Comparison of ENCODE assay signal across 24 mouse cellular contexts in the genomic region with DNA sequence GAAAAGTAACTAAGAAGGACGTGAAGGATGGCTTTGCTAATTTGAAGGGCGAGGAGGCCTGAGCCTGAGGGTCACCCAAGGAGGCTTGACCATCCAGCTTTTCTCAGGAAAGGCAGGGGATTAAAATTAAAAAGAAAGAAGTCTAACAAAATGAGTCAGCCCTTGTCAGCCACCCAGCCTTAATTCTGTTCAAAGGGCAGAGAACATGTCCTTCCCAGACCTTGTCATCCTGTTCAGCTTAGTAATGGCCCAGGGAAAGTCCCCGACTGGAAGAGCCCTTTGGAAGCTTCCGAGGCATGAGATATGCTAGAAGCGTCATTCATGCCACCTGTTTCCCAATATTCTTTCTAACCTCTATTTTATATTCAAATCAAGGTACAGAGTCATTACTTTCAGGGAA. TPM values are rescaled to one million over a fixed set of nuclear protein-coding genes. Genes with fewer than 3 reads are reported as not detected.
DNase-seq lines count a peak whose midpoint lies in the region; ATAC-seq and TF ChIP-seq lines count a peak whose summit lies in the region.
"Had no signal": no experiment of that assay in that cellular context is flagged by ENCODE, and none has a peak within 500 bp of the region (broad histone marks: within the 10 kb centered on the region; RNA-seq: fewer than 3 reads in every experiment).

No protein-coding gene starts in this region.

- TF ChIP-seq CTCF in heart, adult 2 months (IDR thresholded peaks at IDR 0.05), result no peak
- no peak for TF ChIP-seq CTCF in Patski (IDR thresholded peaks at IDR 0.05)
- TF ChIP-seq CTCF in lung, adult 2 months (IDR thresholded peaks at IDR 0.05; ENCODE audit: insufficient read depth, low read length), result no peak

- ATAC-seq in Patski, result peak; percentile 78
- ATAC-seq: forebrain, embryonic 16.5 days; midbrain, embryonic 15.5 days had no signal

- H3K27ac ChIP-seq in heart, adult 2 months, result peak overlapping the region; percentile 28
- H3K27ac ChIP-seq: hindbrain, embryonic 13.5 days; left cerebral cortex, adult 2 months; limb, embryonic 12.5 days; liver, embryonic 15.5 days; lung, embryonic 15.5 days; midbrain, embryonic 10.5 days; midbrain, embryonic 15.5 days; neural tube, embryonic 15.5 days; stomach, postnatal 0 days had no signal

- intact Hi-C loops in heart, adult 2 months (cut with DNase I), result no loop called here
- intact Hi-C loops in heart, postnatal 14 days (cut with DNase I), result no loop called here

- TF ChIP-seq EP300 in heart, adult 2 months (IDR thresholded peaks at IDR 0.05; ENCODE audit: insufficient read depth, low read depth, low read length), result no peak

- H3K4me1 ChIP-seq in heart, adult 2 months (ENCODE audit: control insufficient read depth, insufficient read depth, low read length), result no peaks in the 10 kb centered on the region
- H3K4me1 ChIP-seq in lung, adult 2 months (ENCODE audit: control insufficient read depth, insufficient read depth, low read length), result no peaks in the 10 kb centered on the region
- H3K4me1 ChIP-seq: hindbrain, embryonic 13.5 days; limb, embryonic 12.5 days; liver, embryonic 15.5 days; midbrain, embryonic 10.5 days; midbrain, embryonic 15.5 days; neural tube, embryonic 15.5 days had no signal

- CTCF ChIA-PET in Patski (lab: Charles Lee), result no interaction called here

- no peak for DNase-seq in heart, adult 2 months
- DNase-seq in heart, postnatal 14 days, result no peak
- DNase-seq in kidney, adult 9 months, result peak; percentile 70
- no peak for DNase-seq in kidney, postnatal 10 days
- no peak for DNase-seq in Patski (ENCODE audit: low read depth, low spot score)
- peak; percentile 65 to 68 for DNase-seq in adrenal gland, postnatal 36 days
- DNase-seq in lung, adult 2 months, result no peak
- DNase-seq: cerebellum, adult 18-20 months; cerebellum, postnatal 14 days; gastrocnemius, postnatal 10 days; heart, postnatal 4 days; right cerebral cortex, postnatal 25 days had no signal

- H3K27me3 ChIP-seq in heart, adult 2 months (ENCODE audit: control insufficient read depth, insufficient read depth, low read length), result no peaks in the 10 kb centered on the region
- H3K27me3 ChIP-seq in Patski, result no peaks in the 10 kb centered on the region
- H3K27me3 ChIP-seq: hindbrain, embryonic 13.5 days; limb, embryonic 12.5 days; liver, embryonic 15.5 days; lung, embryonic 15.5 days; midbrain, embryonic 15.5 days; neural tube, embryonic 15.5 days had no signal

- no peak overlapping the region for H3K4me3 ChIP-seq in heart, adult 2 months
- no peak overlapping the region for H3K4me3 ChIP-seq in lung, adult 2 months (replicated peaks; ENCODE audit: extremely low read depth, low read depth, low read length)
- H3K4me3 ChIP-seq: erythroblast, embryonic 14.5 days; hindbrain, embryonic 13.5 days; left cerebral cortex, adult 2 months; limb, embryonic 12.5 days; liver, embryonic 15.5 days; lung, embryonic 15.5 days; midbrain, embryonic 10.5 days; midbrain, embryonic 15.5 days; neural tube, embryonic 15.5 days had no signal

- no peaks in the 10 kb centered on the region for H3K36me3 ChIP-seq in heart, adult 2 months (ENCODE audit: control insufficient read depth, insufficient read depth, low read length)
- H3K36me3 ChIP-seq: hindbrain, embryonic 13.5 days; limb, embryonic 12.5 days; liver, embryonic 15.5 days; lung, embryonic 15.5 days; midbrain, embryonic 10.5 days; midbrain, embryonic 15.5 days; neural tube, embryonic 15.5 days had no signal

- 58% methylated on average over 5 of the region's 5 CpGs for WGBS in heart, adult 2 months
- 68% methylated on average over 5 of the region's 5 CpGs for WGBS in lung, adult 2 months

- no peak overlapping the region for H3K9ac ChIP-seq in heart, adult 2 months (ENCODE audit: low read depth, low read length)
- H3K9ac ChIP-seq: hindbrain, embryonic 13.5 days; limb, embryonic 12.5 days; liver, embryonic 15.5 days; lung, embryonic 15.5 days; midbrain, embryonic 15.5 days; neural tube, embryonic 15.5 days had no signal

- POLR2A ChIA-PET in Patski (lab: Charles Lee), result interaction anchor here (1.3 to 2.0 kb wide), 2 partner anchors 10 to 14 kb away, joined by 3 to 10 read pairs; no protein-coding TSS in a partner anchor

- in situ Hi-C loops in Patski (cut with MboI; ENCODE audit: low pct_unique_long_range_greater_than_20kb), result no loop called here

- TF ChIP-seq POLR2A in heart, adult 2 months (IDR thresholded peaks at IDR 0.05; ENCODE audit: insufficient read depth, low read depth, low read length), result no peak
- no peak for TF ChIP-seq POLR2A in lung, adult 2 months (IDR thresholded peaks at IDR 0.05; ENCODE audit: borderline replicate concordance, extremely low read depth, low read depth, low read length)

- no peaks in the 10 kb centered on the region for H3K79me2 ChIP-seq in heart, adult 2 months (replicated peaks; ENCODE audit: control insufficient read depth, insufficient read depth, low read length)

RNA-seq across cellular contexts. Expression of gene Il34, which starts 2.7 kb away (rescaled TPM):
- 1 to 10 TPM; 3.3 to 5.3 TPM for total RNA-seq in heart, adult 2 months (2021)
- 7.2 and 15.3 TPM in 2 replicates for polyA plus RNA-seq in heart, adult 2 months (2012; rRNA removed)
- total RNA-seq in heart, postnatal 14 days (2021), result 10 to 100 TPM in 1 of 2 experiments, 1 to 10 TPM in 1; 10.0 to 10.1 TPM
- 35.6 TPM for polyA plus RNA-seq in Patski (2021)
- total RNA-seq in adrenal gland, postnatal 36 days (2021), result 10 to 100 TPM; 19.6 to 51.0 TPM
- 35.4 and 40.4 TPM in 2 replicates for polyA plus RNA-seq in lung, adult 2 months (2012; rRNA removed)
- total RNA-seq: megakaryocyte progenitor cell, adult 5-6 weeks had no signal
- polyA plus RNA-seq: erythroblast, embryonic 14.5 days had no signal

RNA-seq across cellular contexts. Expression of gene Cog4, which starts 43.4 kb away (rescaled TPM):
- 10 to 100 TPM; 66.2 to 74.1 TPM for total RNA-seq in heart, adult 2 months (2021)
- 34.8 and 51.5 TPM in 2 replicates for polyA plus RNA-seq in heart, adult 2 months (2012; rRNA removed)
- total RNA-seq in heart, postnatal 14 days (2021), result 10 to 100 TPM; 63.5 to 67.0 TPM
- 95.9 TPM for polyA plus RNA-seq in Patski (2021)
- total RNA-seq in adrenal gland, postnatal 36 days (2021), result 100 to 1,000 TPM in 1 of 2 experiments, 10 to 100 TPM in 1; 86.2 to 105 TPM
- 19.2 and 26.8 TPM in 2 replicates for polyA plus RNA-seq in lung, adult 2 months (2012; rRNA removed)

RNA-seq across cellular contexts. Expression of gene Sf3b3, which starts 43.6 kb away (rescaled TPM):
- total RNA-seq in heart, adult 2 months (2021), result 10 to 100 TPM; 38.3 to 39.7 TPM
- 19.2 and 34.3 TPM in 2 replicates for polyA plus RNA-seq in heart, adult 2 months (2012; rRNA removed)
- total RNA-seq in heart, postnatal 14 days (2021), result 10 to 100 TPM; 42.6 to 49.2 TPM
- polyA plus RNA-seq in Patski (2021), result 129 TPM
- 10 to 100 TPM; 76.9 to 81.8 TPM for total RNA-seq in adrenal gland, postnatal 36 days (2021)
- 22.3 and 33.3 TPM in 2 replicates for polyA plus RNA-seq in lung, adult 2 months (2012; rRNA removed)

Comparison
In these comparisons a context has a peak if more than half of its experiments do, and no peak if none do; other contexts are left out.
1. DNase-seq: peak in kidney, adult 9 months (single experiment) and adrenal gland, postnatal 36 days (2 of 2); none in heart, adult 2 months (0 of 2), heart, postnatal 14 days (0 of 2), kidney, postnatal 10 days (single experiment), Patski (single experiment) and lung, adult 2 months (single experiment).